Mouse (Mus musculus) brain, embryonic 18.5 days (tissue): Measurements from ENCODE around the gene Gm973.
"Not testable (repeated sequence)": the region's sequence is repeated elsewhere in the genome, so short reads cannot be mapped to it uniquely, and the experiment has no call there.

ENCODE experiments used
- DNase-seq: peaks from one replicate; pipeline ENCODE4 v3.0.0-alpha.2; 2012; ENCODE audit warnings: low read depth, low spot score

Gm973 gene

DNA sequence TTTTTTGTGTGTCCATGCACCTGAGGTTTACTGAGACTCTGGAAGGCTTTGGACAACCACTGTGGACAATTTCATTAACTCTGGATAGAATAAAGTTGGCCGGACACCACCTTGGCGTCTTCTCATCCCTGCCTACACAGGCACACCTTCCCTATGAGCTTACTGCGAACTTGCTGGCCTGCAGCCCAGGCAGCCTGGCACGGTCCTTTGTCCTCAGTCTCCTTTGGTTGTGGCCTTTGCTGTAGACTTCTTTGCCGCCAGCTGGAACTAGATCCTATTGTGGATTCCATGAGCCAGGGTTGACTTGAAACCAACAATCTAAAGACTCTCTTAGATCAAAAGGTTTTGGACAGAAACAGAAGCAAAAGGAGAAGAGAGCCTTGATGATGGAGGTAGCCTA is 109.3 kb downstream of the Gm973 start:
- no peak for DNase-seq

DNA sequence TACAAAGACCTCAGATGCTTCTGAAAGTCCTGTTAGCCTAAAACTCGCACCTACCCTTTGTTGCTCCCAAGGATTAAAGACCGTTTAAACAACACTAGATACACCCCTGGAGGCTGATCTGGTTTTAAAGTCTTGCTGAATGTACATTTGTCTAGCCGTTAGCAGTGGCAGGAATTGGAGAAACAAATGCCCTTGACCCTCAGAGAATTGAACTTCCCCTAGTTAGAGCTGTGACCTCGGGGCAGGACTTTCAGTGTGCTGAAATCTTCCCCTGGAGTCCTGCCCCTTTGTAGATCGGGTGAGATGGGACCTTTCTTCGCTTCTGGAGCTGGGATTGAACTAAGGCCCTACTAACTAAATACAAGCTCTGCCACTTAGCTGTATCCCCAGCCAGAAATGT is 113.1 kb downstream of the Gm973 start:
- no peak for DNase-seq

DNA sequence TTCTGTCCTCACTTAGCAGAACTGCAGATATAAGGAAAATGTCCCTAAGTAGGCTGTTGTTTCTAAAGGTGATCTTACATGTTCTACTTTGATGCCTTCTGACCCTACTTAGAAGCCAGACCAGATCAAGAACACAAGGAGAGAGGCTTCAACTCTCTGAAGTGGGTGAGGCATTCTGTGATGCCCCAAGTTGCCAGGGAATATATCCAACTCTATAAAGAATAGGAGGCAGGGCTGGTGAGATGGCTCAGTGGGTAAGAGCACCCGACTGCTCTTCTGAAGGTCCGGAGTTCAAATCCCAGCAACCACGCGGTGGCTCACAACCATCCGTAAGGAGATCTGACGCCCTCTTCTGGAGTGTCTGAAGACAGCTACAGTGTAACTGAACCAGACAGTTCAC is 114.3 kb downstream of the Gm973 start:
- DNase-seq: not testable (repeated sequence)

DNA sequence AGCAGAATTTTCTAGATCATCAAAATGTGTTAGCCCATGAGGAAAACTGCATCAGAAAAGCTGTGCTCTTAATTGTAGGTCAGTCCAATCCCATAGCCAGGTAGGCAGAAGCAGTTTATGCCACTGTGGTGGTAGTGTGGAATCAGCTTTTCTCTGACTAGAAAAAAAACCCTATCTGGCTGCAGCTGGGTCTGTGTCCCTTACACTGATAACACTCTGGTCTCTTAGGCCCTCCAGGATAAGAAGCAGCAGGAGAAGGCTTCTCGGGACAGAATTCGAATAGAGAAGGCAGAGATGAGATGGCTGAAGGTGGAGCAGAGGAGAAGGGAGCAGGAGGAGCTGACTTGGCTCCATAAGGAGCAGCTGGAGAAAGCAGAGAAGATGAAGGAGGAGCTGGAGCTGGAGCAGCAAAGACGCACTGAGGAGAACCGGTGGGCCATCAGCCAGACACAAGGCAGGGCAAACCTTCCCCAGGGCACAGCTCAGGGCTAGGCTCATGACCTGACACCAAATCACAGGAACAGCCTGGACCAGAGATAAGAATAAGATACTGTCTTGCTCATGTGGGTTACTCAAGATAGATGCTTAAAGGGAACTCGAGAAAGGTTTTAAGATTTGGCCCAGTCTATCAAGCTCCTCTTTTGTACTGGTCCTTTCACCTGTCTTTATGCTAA is 116.1 kb downstream of the Gm973 start:
- DNase-seq: no peak

DNA sequence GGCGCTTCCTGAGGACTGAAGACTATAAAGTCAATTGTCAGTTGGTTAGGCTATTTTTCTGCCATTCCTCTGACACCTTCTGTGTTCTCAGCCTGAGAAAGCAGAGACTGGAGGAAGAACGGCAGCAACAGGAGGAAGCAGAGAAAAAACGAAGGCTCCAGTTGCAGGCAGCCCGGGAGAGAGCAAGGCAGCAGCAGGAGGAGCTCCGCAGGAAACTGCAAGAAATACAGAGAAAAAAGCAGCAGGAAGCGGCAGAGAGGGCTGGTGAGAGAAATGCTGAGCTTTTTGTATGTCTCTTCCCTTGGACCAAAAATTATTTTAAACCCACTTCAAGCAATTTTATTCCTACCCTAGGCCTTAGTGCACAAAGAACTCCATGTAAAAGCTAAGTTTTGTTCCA is 117.0 kb downstream of the Gm973 start:
- no peak for DNase-seq

DNA sequence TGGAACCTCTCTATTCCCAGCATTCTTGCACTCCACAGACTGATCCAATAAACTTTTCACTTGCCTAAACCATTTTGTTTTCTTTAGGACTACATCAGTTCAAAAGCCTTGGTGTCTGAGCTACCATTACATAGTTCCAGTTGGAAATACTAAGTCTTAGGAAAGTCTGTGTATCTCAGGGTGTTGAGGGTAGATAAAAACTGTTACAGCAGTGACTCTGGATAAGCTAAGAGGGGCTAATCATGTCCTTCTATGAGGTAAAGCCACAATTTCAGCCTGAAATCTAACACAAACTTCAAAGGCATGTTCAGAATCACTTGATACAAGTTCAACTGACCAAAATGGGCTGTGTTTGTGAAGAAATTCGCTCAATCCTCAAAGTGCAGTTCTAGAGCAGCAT is 120.3 kb downstream of the Gm973 start:
- no peak for DNase-seq

DNA sequence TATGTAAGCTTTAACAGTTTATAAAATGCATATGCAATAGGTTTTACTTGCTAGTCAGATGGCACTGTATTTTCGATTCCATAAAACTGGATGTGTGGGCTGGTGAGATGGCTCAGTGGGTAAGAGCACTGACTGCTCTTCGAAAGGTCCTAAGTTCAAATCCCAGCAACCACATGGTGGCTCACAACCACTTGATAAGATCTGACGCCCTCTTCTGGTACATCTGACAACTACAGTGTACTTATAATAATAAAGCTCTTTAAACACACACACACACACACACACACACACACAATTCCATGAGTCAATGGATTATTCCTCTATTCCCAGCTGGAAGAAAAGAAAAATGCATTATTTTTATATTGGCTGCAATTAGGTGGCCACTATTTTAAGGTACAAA is 122.3 kb downstream of the Gm973 start:
- DNase-seq: no peak

DNA sequence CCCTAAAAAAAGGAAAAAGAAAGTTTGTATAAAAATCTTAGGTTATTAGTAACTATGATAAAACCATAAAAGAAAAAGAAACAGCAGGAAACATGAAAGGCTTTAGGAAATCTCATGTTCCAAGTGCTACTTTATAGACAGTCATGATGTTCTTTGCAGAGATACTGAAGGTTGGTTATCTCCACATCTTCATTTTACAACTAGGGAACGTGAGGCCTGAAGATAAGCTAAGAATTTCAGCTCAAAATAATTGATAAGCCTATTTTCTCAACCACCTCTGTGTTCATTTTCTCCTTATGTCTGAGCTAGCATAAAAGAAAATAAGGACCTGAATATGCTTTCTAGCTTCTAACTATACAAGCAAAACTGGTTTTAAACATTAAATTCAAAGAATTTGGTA is 126.4 kb downstream of the Gm973 start:
- DNase-seq: no peak

DNA sequence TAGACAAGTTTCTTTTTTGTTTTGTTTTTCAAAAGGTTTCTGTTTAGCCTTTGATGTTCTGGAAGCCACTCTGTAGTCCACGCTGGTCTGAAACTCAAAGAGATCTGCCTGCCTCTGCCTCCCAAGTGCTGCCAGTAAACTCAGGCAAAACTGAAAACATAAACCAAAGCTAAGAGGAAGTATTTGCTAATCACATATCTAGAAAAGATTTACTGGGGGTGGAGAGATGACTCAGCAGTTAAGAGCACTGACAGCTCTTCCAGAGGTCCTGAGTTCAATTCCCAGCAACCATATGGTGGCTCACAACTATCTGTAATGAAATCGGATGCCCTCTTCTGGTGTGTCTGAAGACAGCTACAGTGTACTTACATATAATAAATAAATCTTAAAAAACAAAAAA is 130.4 kb downstream of the Gm973 start:
- not testable (repeated sequence) for DNase-seq

DNA sequence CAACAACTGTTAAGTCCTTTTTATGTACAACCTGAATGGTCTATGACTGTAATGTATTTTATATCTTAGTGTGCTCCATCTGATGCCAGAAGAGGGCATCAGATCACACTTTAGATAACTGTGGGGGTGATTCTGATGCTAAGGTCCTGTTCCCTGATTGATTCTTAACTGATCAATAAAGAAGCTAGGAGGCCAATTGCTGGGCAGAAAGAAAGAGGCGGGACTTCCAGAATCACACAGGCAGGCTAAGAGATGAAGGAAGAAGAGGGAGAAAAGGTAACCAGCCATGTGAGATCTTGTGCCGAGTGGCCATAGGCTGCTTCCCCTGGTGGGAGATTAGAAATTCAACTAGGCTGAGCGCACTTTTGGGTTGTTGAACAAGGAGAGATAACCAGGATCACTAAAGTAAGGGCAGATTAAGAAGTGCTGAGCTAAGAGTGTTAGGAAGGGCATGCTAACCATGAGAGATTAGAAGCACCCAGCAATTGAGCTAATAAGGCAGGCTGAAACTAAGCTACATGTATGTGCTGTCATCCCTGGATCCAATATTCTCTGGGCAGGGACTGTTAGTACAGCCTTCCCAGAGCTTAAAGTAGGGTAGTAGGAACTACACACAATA is 135.2 kb downstream of the Gm973 start:
- DNase-seq: no peak

DNA sequence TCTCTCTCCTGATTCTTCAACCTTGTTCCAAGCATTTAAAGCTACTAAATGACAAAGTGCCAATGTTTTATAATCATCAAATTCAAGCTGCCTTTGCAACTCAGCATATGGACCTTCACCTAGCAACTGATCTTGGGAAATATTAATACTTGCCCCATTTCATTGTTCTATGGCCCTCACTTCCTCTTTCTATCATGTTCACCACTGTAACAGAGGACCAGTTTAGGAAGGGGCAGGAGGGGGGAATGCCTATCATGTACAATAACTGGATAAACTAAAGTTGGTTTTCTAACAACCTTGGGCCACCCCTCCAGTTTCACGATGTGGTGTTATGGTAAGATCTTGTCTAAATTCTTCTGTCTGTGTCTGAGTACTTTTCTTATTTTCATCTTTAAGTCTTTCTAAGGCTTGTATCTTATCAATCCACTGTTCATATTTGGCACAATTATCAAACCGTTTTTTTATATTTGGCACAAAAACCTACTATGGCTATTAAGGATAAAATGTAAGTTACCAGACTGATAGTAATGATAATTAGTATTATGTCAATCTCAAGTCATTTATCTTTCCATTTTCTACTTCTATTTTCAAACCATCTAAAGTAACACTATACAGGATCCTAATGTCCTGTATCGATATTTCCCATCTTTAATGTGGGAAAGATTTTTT is 137.3 kb downstream of the Gm973 start:
- DNase-seq: no peak

DNA sequence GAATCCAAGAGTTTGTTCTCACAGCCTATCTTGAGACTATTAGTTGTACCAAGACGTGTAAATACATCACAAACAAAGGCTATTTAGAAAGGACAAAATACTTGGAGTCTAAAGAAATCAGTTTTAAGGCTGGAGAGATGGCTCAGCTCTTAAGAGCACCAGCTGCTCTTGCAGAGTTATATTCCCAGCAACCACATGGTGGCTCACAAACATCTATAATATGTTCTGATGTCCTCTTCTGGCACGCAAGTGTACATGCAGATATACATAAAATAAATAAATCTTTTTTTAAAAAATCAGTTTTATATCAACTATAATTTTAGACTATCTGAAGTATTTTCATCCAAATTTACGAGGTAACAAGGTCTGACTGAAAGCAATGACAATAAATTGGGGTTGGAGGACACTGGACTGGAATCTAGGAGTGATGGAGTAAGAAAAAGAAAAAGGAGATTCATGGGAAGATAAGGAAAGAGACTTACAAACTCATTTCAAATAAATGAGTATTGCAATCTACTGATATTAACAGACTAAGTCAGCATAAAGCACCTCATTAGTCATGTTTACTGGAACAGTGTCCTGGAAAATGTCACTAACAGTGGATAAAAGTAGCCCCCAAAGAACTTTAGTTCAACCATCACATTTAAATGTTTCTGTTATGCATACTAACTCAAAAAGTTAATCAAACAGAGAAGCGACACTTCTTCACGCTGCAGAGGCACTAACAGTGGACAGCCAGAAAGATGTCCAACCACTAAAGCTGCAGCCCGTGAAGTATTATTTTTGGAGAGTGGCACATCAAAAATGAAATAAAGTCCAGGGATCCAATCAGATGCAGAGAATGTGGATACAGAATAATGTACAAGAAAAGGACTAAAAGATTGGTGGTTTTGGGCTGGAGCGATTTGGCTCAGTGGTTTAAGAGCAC is 140.4 kb downstream of the Gm973 start:
- DNase-seq: no peak

DNA sequence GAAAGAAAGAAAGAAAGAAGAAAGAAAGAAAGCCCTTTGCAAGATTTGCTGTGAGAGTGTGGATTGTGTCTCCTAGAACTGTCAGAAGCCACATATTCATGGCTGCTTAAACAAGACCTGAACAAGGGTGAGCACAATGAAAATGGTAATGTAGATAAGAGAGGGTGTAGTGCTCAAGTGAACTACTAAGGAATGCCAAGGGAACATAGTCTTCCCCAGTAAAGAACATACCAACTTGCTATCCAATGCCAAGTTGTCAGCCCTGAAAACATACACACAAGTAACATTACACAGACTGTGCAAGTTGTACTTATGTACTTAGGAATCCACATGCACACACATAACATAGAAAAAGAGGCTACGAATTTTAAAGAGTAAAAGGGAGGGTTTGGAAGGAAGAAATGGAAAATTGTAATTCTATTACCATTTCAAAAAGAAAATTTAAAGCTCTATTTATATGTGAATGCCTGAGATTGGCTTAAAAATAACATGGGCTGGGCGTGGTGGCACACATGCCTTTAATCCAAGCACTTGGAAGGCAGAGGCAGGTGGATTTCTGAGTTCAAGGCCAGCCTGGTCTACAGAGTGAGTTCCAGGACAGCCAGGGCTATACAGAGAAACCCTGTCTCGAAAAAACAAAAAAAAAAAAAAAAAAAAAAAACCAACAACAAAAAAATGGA is 147.5 kb downstream of the Gm973 start:
- no peak for DNase-seq

DNA sequence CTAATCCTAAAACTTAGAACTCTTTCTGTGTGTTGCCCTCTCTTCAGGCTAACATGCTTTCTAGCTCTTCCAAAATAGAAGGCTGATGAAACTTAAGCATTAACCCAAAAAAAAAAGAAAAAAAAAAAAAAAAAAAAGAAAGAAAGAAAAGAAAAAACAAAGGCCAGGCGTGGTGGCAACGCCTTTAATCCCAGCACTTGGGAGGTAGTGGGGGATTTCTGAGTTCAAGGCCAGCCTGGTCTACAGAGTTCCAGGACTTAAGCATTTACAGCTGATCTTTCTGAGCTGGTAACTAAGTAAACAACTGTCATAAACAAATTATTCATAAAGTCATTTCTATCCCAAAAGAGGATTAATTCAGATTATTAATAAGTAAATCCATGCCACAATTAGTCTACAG is 152.8 kb downstream of the Gm973 start:
- DNase-seq: no peak

DNA sequence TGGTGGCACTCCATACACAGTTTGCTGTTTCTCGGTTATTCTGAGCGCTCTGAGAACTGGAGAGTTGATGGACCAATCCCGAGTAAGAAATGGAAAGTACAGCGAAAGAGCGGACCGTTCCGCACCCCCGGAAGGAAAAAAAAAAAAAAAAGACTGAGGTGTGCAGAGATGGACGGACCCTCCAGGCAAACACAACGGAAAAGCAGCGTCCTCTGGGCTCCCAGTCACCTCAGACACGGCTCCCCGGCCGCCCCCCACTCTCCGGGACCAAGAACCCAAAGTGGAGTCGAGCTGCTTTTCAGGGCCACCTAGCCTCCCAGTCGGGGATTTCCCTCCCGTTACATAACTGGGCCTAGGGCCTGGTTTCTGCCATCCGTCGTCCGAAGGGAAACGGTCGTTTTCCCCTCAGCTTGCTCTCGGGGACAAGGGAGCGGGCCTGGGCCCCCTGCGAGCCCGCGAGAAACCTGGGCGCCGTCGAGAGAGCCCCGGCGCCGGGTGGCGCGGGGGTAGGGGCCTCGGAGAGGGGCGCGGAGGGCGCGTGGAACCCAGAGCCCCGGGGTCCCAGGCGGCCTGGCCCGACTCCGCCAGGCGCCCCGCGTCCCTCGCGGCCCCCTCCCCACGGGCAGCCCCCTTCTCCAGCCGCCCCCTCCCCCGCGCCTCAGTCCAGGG is 154.0 kb downstream of the Gm973 start:
- no peak for DNase-seq

DNA sequence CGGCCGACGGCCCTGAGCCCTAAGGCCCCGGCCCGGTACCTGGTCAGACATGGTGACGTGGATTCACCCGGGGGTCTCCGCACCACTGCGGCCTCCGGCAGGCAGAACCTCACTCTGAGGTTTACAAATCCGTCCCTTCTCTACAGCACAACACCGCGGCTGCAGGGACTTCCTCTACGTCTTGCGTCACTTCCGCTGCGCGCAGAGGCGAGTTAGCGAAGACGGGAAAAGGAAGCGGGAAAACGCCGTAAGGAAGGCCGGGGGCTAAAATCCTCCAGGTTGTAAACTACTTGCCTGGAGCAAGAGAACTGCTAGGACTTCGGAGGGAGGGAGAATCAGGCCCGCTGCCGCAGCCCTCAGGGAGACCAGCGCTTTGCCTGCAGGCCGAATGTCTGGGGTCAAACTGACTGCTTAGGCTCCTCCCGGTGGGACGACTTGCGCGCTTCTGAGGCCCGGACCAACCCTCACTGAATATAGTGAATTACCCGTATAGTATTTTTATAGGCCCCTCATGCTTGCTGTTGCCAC is 154.6 kb downstream of the Gm973 start, which contains the start of gene Sumo1:
Gene Sumo1, minus strand, starts transcription at position 194 of the 528 bp plus-strand sequence.
- DNase-seq: peak; percentile 83

DNA sequence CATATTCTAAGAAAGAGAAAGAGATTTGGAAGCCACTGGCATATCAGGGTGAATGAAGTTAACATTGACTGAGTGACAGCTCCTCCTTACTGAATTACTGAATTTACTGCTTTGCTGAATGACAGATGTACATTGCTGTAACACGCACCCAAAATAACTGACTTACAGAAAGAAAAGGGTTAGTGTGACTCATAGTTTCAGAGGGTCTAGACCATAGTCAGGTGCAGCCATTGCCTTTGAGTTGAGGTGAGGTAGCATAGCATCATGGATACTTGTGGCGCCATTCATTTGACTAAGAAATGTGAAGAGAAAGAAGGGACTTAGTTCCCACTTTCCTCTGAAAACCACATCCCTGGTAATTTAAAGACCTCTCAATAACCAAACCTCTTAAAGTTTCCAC is 157.6 kb downstream of the Gm973 start:
- no peak for DNase-seq

DNA sequence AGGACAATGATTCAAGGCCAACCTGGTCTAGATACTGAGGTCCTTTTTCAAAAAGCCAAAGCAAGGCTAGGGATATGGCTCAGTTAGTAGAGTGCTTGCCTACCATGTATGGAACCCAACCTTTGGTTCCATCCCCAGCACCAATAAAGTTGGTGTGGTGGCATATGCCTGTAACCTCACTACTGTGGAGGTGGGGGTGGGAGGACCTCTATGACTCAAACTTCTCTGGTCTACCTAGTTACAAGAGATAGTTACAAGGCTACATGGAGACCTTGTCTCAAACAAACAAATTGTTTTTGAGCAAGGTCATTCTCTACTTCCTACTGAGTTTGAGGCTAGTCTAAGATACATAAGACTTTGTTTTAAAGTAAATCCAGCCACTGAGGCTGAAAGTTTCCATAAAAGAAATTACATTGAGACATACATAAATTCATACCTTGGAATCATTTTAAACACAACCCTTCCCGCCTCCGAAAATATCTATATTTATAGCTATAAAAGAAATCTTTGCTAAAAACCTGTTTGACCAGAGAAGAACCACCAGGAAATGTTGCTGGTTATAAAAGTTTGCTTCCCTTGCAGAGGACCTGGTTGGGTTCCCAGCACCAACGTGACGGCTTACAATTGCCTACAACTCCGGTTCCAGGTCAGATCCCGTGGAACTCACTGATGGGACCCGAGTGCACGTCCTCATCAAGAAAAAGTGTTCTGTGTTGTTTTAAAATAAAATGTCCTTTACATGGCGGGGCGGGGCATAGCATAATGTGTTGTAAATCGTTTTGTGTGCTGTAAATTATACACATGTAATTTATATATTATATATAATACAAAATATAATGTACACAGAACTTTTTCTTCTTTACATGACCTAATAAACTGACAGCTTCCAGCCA is 168.1 kb downstream of the Gm973 start:
- no peak for DNase-seq
